10 mouse cellular contexts compared by ENCODE assay signal in the genomic region with DNA sequence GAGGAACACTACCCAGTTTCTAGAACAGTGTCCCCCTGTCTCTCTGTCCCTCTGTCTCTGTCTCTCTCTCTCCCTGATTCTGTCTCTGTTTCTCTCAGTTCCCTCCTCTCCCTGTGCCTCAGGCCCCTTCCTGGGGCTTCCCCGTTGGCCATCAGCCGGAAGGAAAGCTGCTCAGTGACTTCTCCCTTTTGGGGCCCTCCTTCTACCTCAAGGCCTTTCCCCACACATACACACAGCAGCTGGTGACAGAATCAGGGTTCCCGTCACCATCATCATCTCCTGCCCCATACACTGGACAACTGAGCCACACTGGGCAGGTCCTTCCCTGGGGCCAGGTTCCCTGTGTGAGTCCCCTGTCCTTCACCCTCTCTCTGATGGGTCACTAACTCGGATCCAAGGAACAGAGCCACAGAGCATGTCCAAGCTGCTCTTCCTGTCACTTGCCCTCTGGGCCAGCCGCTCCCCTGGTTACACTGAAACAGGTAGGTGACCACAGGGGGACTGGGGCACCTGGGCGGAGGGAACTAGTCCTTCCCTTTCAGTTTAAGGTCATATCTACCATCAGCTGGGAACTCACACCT. TPM values are rescaled to one million over a fixed set of nuclear protein-coding genes. Genes with fewer than 3 reads are reported as not detected.
DNase-seq lines count a peak whose midpoint lies in the region; ATAC-seq and TF ChIP-seq lines count a peak whose summit lies in the region.
"Had no signal": no experiment of that assay in that cellular context is flagged by ENCODE, and none has a peak within 500 bp of the region (broad histone marks: within the 10 kb centered on the region; RNA-seq: fewer than 3 reads in every experiment).

A gene (plus strand): TSS at position 194 of the 581 bp plus-strand sequence.

- peak; percentile 60 for ATAC-seq in liver, postnatal 0 days
- ATAC-seq in kidney, embryonic 15.5 days (replicated peaks; ENCODE audit: low FRiP score) = no peak

- no peaks in the 10 kb centered on the region for H3K27me3 ChIP-seq in liver, postnatal 0 days (ENCODE audit: insufficient read depth, low read length)
- H3K27me3 ChIP-seq in kidney, embryonic 15.5 days = peaks cover 21% of the 10 kb centered on the region

- WGBS in liver, postnatal 0 days (ENCODE audit: insufficient replicate concordance) = 39% methylated on average over 6 of the region's 6 CpGs
- WGBS in kidney, embryonic 15.5 days = 70% methylated on average over 6 of the region's 6 CpGs

- no peak within 1 kb of the TSS for H3K27ac ChIP-seq in gastrocnemius, adult 2 months
- H3K27ac ChIP-seq in liver, postnatal 0 days (ENCODE audit: low read depth) = peak within 1 kb of the TSS; percentile 76
- H3K27ac ChIP-seq in kidney, embryonic 15.5 days = no peak within 1 kb of the TSS
- H3K27ac ChIP-seq: hindbrain, embryonic 10.5 days; lung, embryonic 15.5 days had no signal

- no peaks in the 10 kb centered on the region for H3K36me3 ChIP-seq in liver, postnatal 0 days (replicated peaks; ENCODE audit: insufficient read depth, low read length)
- H3K36me3 ChIP-seq in kidney, embryonic 15.5 days = no peaks in the 10 kb centered on the region
- H3K36me3 ChIP-seq: hindbrain, embryonic 10.5 days; lung, embryonic 15.5 days had no signal

- H3K4me3 ChIP-seq in gastrocnemius, adult 2 months = 0 out of 2 replicates have a peak within 1 kb of the TSS, but pooled peaks have one; percentile 7
- H3K4me3 ChIP-seq in liver, postnatal 0 days (ENCODE audit: low read depth, low read length) = 0 out of 2 replicates have a peak within 1 kb of the TSS, but pooled peaks have one; percentile 13
- H3K4me3 ChIP-seq in kidney, embryonic 15.5 days (replicated peaks) = no peak within 1 kb of the TSS
- H3K4me3 ChIP-seq: hindbrain, embryonic 10.5 days; lung, embryonic 15.5 days had no signal

- H3K9ac ChIP-seq in liver, postnatal 0 days (replicated peaks) = no peak within 1 kb of the TSS
- H3K9ac ChIP-seq in kidney, embryonic 15.5 days = no peak within 1 kb of the TSS
- H3K9ac ChIP-seq: lung, embryonic 15.5 days had no signal

- intact Hi-C loops in gastrocnemius, adult 2 months (cut with DNase I) = no loop called here

- no peak for TF ChIP-seq CTCF in gastrocnemius, adult 2 months (IDR thresholded peaks at IDR 0.05)
- no peak for TF ChIP-seq CTCF in liver, postnatal 0 days (IDR thresholded peaks at IDR 0.05; ENCODE audit: low read depth)

- peak within 1 kb of the TSS; percentile 47 for H3K4me2 ChIP-seq in liver, postnatal 0 days (ENCODE audit: low read depth, low read length)
- H3K4me2 ChIP-seq in kidney, embryonic 15.5 days = no peak within 1 kb of the TSS
- H3K4me2 ChIP-seq: lung, embryonic 15.5 days had no signal

- no peak for TF ChIP-seq EP300 in liver, postnatal 0 days (IDR thresholded peaks at IDR 0.05; ENCODE audit: low read depth)

- H3K9me3 ChIP-seq in liver, postnatal 0 days (ENCODE audit: low read length) = no peaks in the 10 kb centered on the region
- no peaks in the 10 kb centered on the region for H3K9me3 ChIP-seq in kidney, embryonic 15.5 days (replicated peaks)
- H3K9me3 ChIP-seq: hindbrain, embryonic 10.5 days; lung, embryonic 15.5 days had no signal

- H3K4me1 ChIP-seq in liver, postnatal 0 days (ENCODE audit: insufficient read depth) = peaks cover 10% of the 10 kb centered on the region
- H3K4me1 ChIP-seq in kidney, embryonic 15.5 days = peaks cover 17% of the 10 kb centered on the region

- no peak for DNase-seq in gastrocnemius, adult 2 months
- no peak for DNase-seq in gastrocnemius, postnatal 25 days
- peak; percentile 17 to 57 for DNase-seq in urinary bladder, postnatal 4 days (ENCODE audit: low spot score in 2 of 2)
- DNase-seq in urinary bladder, postnatal 25 days (ENCODE audit: low spot score) = no peak
- DNase-seq in liver, postnatal 0 days = peak; percentile 41
- DNase-seq in ovary, postnatal 14 days (ENCODE audit: low spot score) = no peak
- no peak for DNase-seq in lung, postnatal 14 days

RNA-seq across cellular contexts. Expression of the gene that starts here (rescaled TPM):
- under 1 TPM; 0.20 to 0.39 TPM for total RNA-seq in gastrocnemius, adult 2 months (2021)
- total RNA-seq in gastrocnemius, postnatal 25 days (2021) = under 1 TPM in 1 of 2 experiments, not detected in 1; 0.31 TPM
- 10.0 and 10.5 TPM in 2 replicates for polyA plus RNA-seq in liver, postnatal 0 days (2015; fragmentation: Nextera tagmentation; extraction: Ambion mirVana)
- polyA plus RNA-seq in kidney, embryonic 15.5 days (2015; fragmentation: Nextera tagmentation; extraction: Ambion mirVana) = 1.8 and 2.4 TPM in 2 replicates

Comparison
In these comparisons a context has a peak if more than half of its experiments do, and no peak if none do; other contexts are left out.
1. DNase-seq: peak in urinary bladder, postnatal 4 days (2 of 2) and liver, postnatal 0 days (single experiment); none in gastrocnemius, adult 2 months (single experiment), gastrocnemius, postnatal 25 days (single experiment), urinary bladder, postnatal 25 days (single experiment), ovary, postnatal 14 days (single experiment) and lung, postnatal 14 days (single experiment).